In the genomic region with DNA sequence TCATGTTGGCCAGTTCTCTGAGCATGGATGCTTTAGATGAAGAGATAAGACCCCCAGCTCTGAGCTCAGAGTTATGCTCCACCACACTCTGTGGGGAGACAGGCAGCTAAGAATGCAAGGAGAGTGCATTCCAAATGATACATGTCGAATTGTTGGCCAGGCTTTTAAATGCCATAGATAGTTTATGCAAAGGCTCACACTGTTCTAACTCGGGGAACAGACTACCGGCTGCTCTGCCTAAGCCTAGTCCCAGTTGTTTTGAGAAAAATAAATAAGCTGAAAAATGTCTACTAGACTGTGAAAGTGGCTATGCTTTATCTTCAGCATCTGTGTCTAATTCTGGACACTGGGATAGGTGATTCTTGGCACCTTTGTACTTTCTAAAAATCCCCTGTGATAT, we compare ENCODE assay signal across 22 mouse cellular contexts.
DNase-seq lines count a peak whose midpoint lies in the region; ATAC-seq and TF ChIP-seq lines count a peak whose summit lies in the region.
"Had no signal": no experiment of that assay in that cellular context is flagged by ENCODE, and none has a peak within 500 bp of the region (broad histone marks: within the 10 kb centered on the region; RNA-seq: fewer than 3 reads in every experiment).

No protein-coding gene starts in this region.

- H3K4me3 ChIP-seq in kidney, postnatal 0 days (replicated peaks; ENCODE audit: low read depth, low read length): no peak overlapping the region
- no peak overlapping the region for H3K4me3 ChIP-seq in kidney, embryonic 15.5 days (replicated peaks)
- H3K4me3 ChIP-seq in lung, postnatal 0 days (ENCODE audit: low read depth, low read length): no peak overlapping the region
- H3K4me3 ChIP-seq in liver, embryonic 11.5 days (ENCODE audit: low read depth, low read length): no peak overlapping the region
- H3K4me3 ChIP-seq: forebrain, embryonic 12.5 days; heart, embryonic 13.5 days; hindbrain, embryonic 13.5 days had no signal

- no peak overlapping the region for H3K27ac ChIP-seq in kidney, postnatal 0 days
- no peak overlapping the region for H3K27ac ChIP-seq in kidney, embryonic 15.5 days
- H3K27ac ChIP-seq in lung, postnatal 0 days (ENCODE audit: low read length): no peak overlapping the region
- no peak overlapping the region for H3K27ac ChIP-seq in liver, embryonic 11.5 days (ENCODE audit: low read depth, low read length)
- H3K27ac ChIP-seq: forebrain, embryonic 12.5 days; heart, embryonic 13.5 days; hindbrain, embryonic 13.5 days; hindbrain, postnatal 0 days had no signal

- WGBS in kidney, postnatal 0 days: 35% methylated on average over 3 of the region's 3 CpGs
- WGBS in kidney, embryonic 15.5 days: 36% methylated on average over 3 of the region's 3 CpGs
- 20% methylated on average over 3 of the region's 3 CpGs for WGBS in lung, postnatal 0 days
- 70% methylated on average over 3 of the region's 3 CpGs for WGBS in liver, embryonic 11.5 days

- H3K27me3 ChIP-seq in kidney, postnatal 0 days (ENCODE audit: insufficient read depth, low read length): no peaks in the 10 kb centered on the region
- no peaks in the 10 kb centered on the region for H3K27me3 ChIP-seq in kidney, embryonic 15.5 days
- H3K27me3 ChIP-seq in lung, postnatal 0 days (replicated peaks; ENCODE audit: insufficient read depth, low read length): no peaks in the 10 kb centered on the region
- no peaks in the 10 kb centered on the region for H3K27me3 ChIP-seq in liver, embryonic 11.5 days (replicated peaks; ENCODE audit: control insufficient read depth, insufficient read depth, low read length)
- H3K27me3 ChIP-seq: heart, embryonic 13.5 days had no signal

- no peak overlapping the region for H3K4me2 ChIP-seq in kidney, postnatal 0 days (ENCODE audit: low read length)
- H3K4me2 ChIP-seq in kidney, embryonic 15.5 days: no peak overlapping the region
- no peak overlapping the region for H3K4me2 ChIP-seq in lung, postnatal 0 days (replicated peaks; ENCODE audit: low read depth, low read length)
- no peak overlapping the region for H3K4me2 ChIP-seq in liver, embryonic 11.5 days
- H3K4me2 ChIP-seq: forebrain, embryonic 12.5 days; heart, embryonic 13.5 days; hindbrain, embryonic 13.5 days had no signal

- no peaks in the 10 kb centered on the region for H3K4me1 ChIP-seq in kidney, postnatal 0 days (replicated peaks; ENCODE audit: insufficient read depth, low read length)
- no peaks in the 10 kb centered on the region for H3K4me1 ChIP-seq in kidney, embryonic 15.5 days
- H3K4me1 ChIP-seq in lung, postnatal 0 days (ENCODE audit: insufficient read depth, low read depth, low read length): no peaks in the 10 kb centered on the region
- peaks cover 5% of the 10 kb centered on the region; the same call in 1 of the 2 replicates for H3K4me1 ChIP-seq in liver, embryonic 11.5 days (replicated peaks; ENCODE audit: control insufficient read depth, insufficient read depth, low read length)
- H3K4me1 ChIP-seq: forebrain, embryonic 12.5 days; hindbrain, embryonic 13.5 days had no signal

- no peak overlapping the region for H3K9ac ChIP-seq in kidney, postnatal 0 days (ENCODE audit: low read depth, low read length)
- H3K9ac ChIP-seq in kidney, embryonic 15.5 days: no peak overlapping the region
- H3K9ac ChIP-seq in lung, postnatal 0 days (replicated peaks; ENCODE audit: low read depth): no peak overlapping the region
- no peak overlapping the region for H3K9ac ChIP-seq in liver, embryonic 11.5 days (ENCODE audit: low read depth, low read length)
- H3K9ac ChIP-seq: forebrain, embryonic 12.5 days; forebrain, postnatal 0 days; heart, embryonic 13.5 days; hindbrain, embryonic 13.5 days had no signal

- ATAC-seq in kidney, postnatal 0 days (replicated peaks; ENCODE audit: low FRiP score, low read depth): no peak
- no peak for ATAC-seq in kidney, embryonic 15.5 days (replicated peaks; ENCODE audit: low FRiP score)
- ATAC-seq in lung, postnatal 0 days: no peak; the same call in 1 of the 2 replicates
- ATAC-seq in liver, embryonic 11.5 days (replicated peaks; ENCODE audit: low FRiP score): no peak
- ATAC-seq: CD4-positive, CD25-positive, alpha-beta regulatory T cell, adult 4 months; forebrain, postnatal 0 days; hindbrain, postnatal 0 days had no signal

- DNase-seq in kidney, postnatal 0 days (ENCODE audit: low spot score): peak; percentile 3
- peak; percentile 21 for DNase-seq in lung, postnatal 0 days (ENCODE audit: low spot score)
- no peak for DNase-seq in lung, postnatal 14 days
- peak; percentile 30 for DNase-seq in 3T3-L1 (ENCODE audit: low read depth, low spot score)
- DNase-seq in Muller cell, postnatal 12 days (ENCODE audit: inconsistent ontology term): peak; percentile 72
- no peak for DNase-seq in liver, embryonic 11.5 days (ENCODE audit: low spot score)
- no peak for DNase-seq in urinary bladder, postnatal 10 days (ENCODE audit: low spot score)
- DNase-seq: adrenal gland, adult 2 months; adrenal gland, postnatal 25 days; B cell, adult 2 months; cerebellum, adult 18-20 months; cerebellum, postnatal 10 days; forebrain, postnatal 0 days; gastrocnemius, postnatal 14 days; heart, postnatal 14 days had no signal

- no peaks in the 10 kb centered on the region for H3K36me3 ChIP-seq in kidney, postnatal 0 days (ENCODE audit: insufficient read depth, low read length)
- H3K36me3 ChIP-seq in kidney, embryonic 15.5 days: no peaks in the 10 kb centered on the region
- H3K36me3 ChIP-seq in lung, postnatal 0 days (ENCODE audit: insufficient read depth, low read length): no peaks in the 10 kb centered on the region
- H3K36me3 ChIP-seq in liver, embryonic 11.5 days (ENCODE audit: control insufficient read depth, insufficient read depth, low read length): no peaks in the 10 kb centered on the region
- H3K36me3 ChIP-seq: forebrain, embryonic 12.5 days; G1E; heart, embryonic 13.5 days; hindbrain, embryonic 13.5 days had no signal

- no peaks in the 10 kb centered on the region for H3K9me3 ChIP-seq in kidney, postnatal 0 days (replicated peaks; ENCODE audit: low read length)
- H3K9me3 ChIP-seq in kidney, embryonic 15.5 days (replicated peaks): no peaks in the 10 kb centered on the region
- no peaks in the 10 kb centered on the region for H3K9me3 ChIP-seq in lung, postnatal 0 days (ENCODE audit: low read length)
- H3K9me3 ChIP-seq in liver, embryonic 11.5 days (ENCODE audit: control insufficient read depth, low read length): no peaks in the 10 kb centered on the region
- H3K9me3 ChIP-seq: forebrain, embryonic 12.5 days; G1E; heart, embryonic 13.5 days; hindbrain, embryonic 13.5 days had no signal

- TF ChIP-seq EP300 in lung, postnatal 0 days (IDR thresholded peaks at IDR 0.05): peak; percentile 57

- no peak for TF ChIP-seq CTCF in kidney, postnatal 0 days (IDR thresholded peaks at IDR 0.05; ENCODE audit: low read depth)
- no peak for TF ChIP-seq CTCF in lung, postnatal 0 days (IDR thresholded peaks at IDR 0.05)

Comparison
In these comparisons a context has a peak if more than half of its experiments do, and no peak if none do; other contexts are left out.
1. DNase-seq: peak in kidney, postnatal 0 days (single experiment), lung, postnatal 0 days (single experiment), 3T3-L1 (single experiment) and Muller cell, postnatal 12 days (single experiment); none in lung, postnatal 14 days (single experiment), liver, embryonic 11.5 days (single experiment) and urinary bladder, postnatal 10 days (single experiment).